Mouse (Mus musculus) midbrain, embryonic 15.5 days (tissue): ENCODE data around the gene Fndc3b. TPM values are rescaled to one million over a fixed set of nuclear protein-coding genes. Genes with fewer than 3 reads are reported as not detected.
A peak's percentile ranks its signal among the peaks of the same experiment; 100 is the strongest.

ENCODE experiments used
- ATAC-seq: fragments of 200-750 bp; cut with Nextera tagmentation; replicated peaks from 2 replicates; pipeline ENCODE4 v1.8.0; 2017; ENCODE audit warnings: moderate TSS enrichment
- H3K27ac ChIP-seq: fragments of 300-500 bp; sonication (generic); 2 replicates; pipeline ENCODE4 v1.5.1; 2015; ENCODE audit warnings: mild to moderate bottlenecking, inconsistent platforms
- H3K27me3 ChIP-seq: fragments of 300-500 bp; sonication (generic); replicated peaks from 2 replicates; pipeline ENCODE4 v1.6.1; 2015; ENCODE audit warnings: inconsistent platforms
- H3K36me3 ChIP-seq: fragments of 300-500 bp; sonication (generic); replicated peaks from 2 replicates; pipeline ENCODE4 v1.6.1; 2015; ENCODE audit warnings: inconsistent platforms
- H3K4me1 ChIP-seq: fragments of 300-500 bp; sonication (generic); 2 replicates; pipeline ENCODE4 v1.6.1; 2015; ENCODE audit warnings: inconsistent platforms
- H3K4me2 ChIP-seq: fragments of 300-500 bp; sonication (generic); 2 replicates; pipeline ENCODE4 v1.6.1; 2015; ENCODE audit warnings: inconsistent platforms, mild to moderate bottlenecking, moderate library complexity
- H3K4me3 ChIP-seq: fragments of 300-500 bp; sonication (generic); 2 replicates; pipeline ENCODE4 v1.5.1; 2015; ENCODE audit warnings: mild to moderate bottlenecking, inconsistent platforms
- H3K9ac ChIP-seq: fragments of 300-500 bp; sonication (generic); 2 replicates; pipeline ENCODE4 v1.6.1; 2015; ENCODE audit warnings: mild to moderate bottlenecking, inconsistent platforms
- H3K9me3 ChIP-seq: fragments of 300-500 bp; sonication (generic); 2 replicates; pipeline ENCODE4 v1.6.1; 2016; ENCODE audit warnings: inconsistent platforms
- WGBS: fragments of 180-500 bp; shearing (Covaris S2); methylation state at CpG from one replicate; pipeline ENCODE4 v1.1.7; 2015; ENCODE audit warnings: mixed read lengths; 5-methylcytosine and 5-hydroxymethylcytosine counted together
- microRNA-seq: library from miRNA; unstranded; fragments of <30 nt; microRNA quantifications from one replicate; pipeline ENCODE4, GENCODE M21; 2016
- polyA plus RNA-seq: library from polyadenylated mRNA; unstranded; fragments of >200 nt; fragmentation: Nextera tagmentation; extraction: Ambion mirVana; gene quantifications from 2 replicates; pipeline ENCODE4 v1.2.1, GENCODE M21; 2015

Fndc3b gene
- polyA plus RNA-seq, 1 experiment from 2014 or later: 9.7 TPM

GRCm38 (mm10) chr3:27371725-27372650 lies 339.1 kb downstream of the Fndc3b start:
- Histone ChIP-seq H3K27me3 (peaks cover 35% of the 10 kb centered on the region), H3K4me1 (peaks cover 23% of the 10 kb centered on the region), H3K4me3 (peak overlapping the region; percentile 48), H3K36me3 (no peaks in the 10 kb centered on the region), H3K4me2 (peak overlapping the region; percentile 99), H3K9ac (peak overlapping the region; percentile 31; the same call in 1 of the 2 replicates), H3K9me3 (no peaks in the 10 kb centered on the region), H3K27ac (no peak overlapping the region)
- under 1% methylated on average over 77 of the region's 77 CpGs for WGBS
- peak; percentile 80 for ATAC-seq

DNA sequence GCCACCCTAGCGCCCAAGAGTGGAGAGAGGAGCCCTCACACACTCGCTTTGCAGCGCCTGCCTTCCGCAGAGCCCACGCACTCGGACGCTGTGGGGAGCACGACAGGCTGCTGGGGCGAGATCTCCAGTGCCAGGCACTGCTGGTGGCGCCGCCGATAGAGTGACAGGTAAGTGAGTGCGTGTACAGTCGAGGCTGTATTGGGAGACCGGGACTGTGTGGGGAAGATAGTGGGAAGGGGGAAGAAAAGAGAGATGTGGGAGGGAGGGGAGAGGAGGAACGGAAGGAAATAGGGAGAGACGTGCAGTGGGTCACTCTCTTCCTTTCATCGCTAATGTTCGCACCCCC lies 339.9 kb downstream of the Fndc3b start, which contains the start of gene Ghsr:
Gene Ghsr, plus strand, starts transcription at position 76 of the 346 bp plus-strand sequence.
- H3K9me3 ChIP-seq: no peaks in the 10 kb centered on the region
- WGBS: 2% methylated on average over 19 of the region's 19 CpGs
- H3K9ac ChIP-seq: peak within 1 kb of the TSS; percentile 31
- no peaks in the 10 kb centered on the region for H3K36me3 ChIP-seq
- H3K4me3 ChIP-seq: peak within 1 kb of the TSS; percentile 48
- H3K27ac ChIP-seq: no peak within 1 kb of the TSS
- H3K27me3 ChIP-seq: peaks cover 35% of the 10 kb centered on the region
- peaks cover 23% of the 10 kb centered on the region for H3K4me1 ChIP-seq
- ATAC-seq: peak; percentile 79
- peak within 1 kb of the TSS; percentile 99 for H3K4me2 ChIP-seq

- WGBS: 2% methylated on average over 20 of the region's 20 CpGs
- ATAC-seq: no peak; the same call in 1 of the 2 replicates
These were observed 340.4 kb downstream of the Fndc3b start for GRCm38 (mm10) chr3:27370582-27371275.

GRCm38 (mm10) chr3:27370125-27370524 lies 341.0 kb downstream of the Fndc3b start:
- ATAC-seq: no peak
- Histone ChIP-seq H3K4me3 (no peak overlapping the region), H3K27me3 (peaks cover 35% of the 10 kb centered on the region)

More at GRCm38 (mm10) chr3:27370582-27371275, 340.4 kb downstream of the Fndc3b start:
- Histone ChIP-seq H3K4me1 (peaks cover 23% of the 10 kb centered on the region), H3K27ac (no peak overlapping the region), H3K27me3 (peaks cover 35% of the 10 kb centered on the region), H3K4me2 (peak overlapping the region; percentile 99), H3K4me3 (peak overlapping the region; percentile 48), H3K9me3 (no peaks in the 10 kb centered on the region), H3K36me3 (no peaks in the 10 kb centered on the region), H3K9ac (peak overlapping the region; percentile 31; the same call in 1 of the 2 replicates)

More at GRCm38 (mm10) chr3:27370125-27370524, 341.0 kb downstream of the Fndc3b start:
- WGBS: 6% methylated on average over 10 of the region's 10 CpGs
- no peaks in the 10 kb centered on the region for H3K36me3 ChIP-seq
- H3K27ac ChIP-seq: no peak overlapping the region
- no peaks in the 10 kb centered on the region for H3K9me3 ChIP-seq
- H3K9ac ChIP-seq: no peak overlapping the region
- peaks cover 23% of the 10 kb centered on the region for H3K4me1 ChIP-seq
- peak overlapping the region; percentile 99; the same call in 1 of the 2 replicates for H3K4me2 ChIP-seq

Small RNA genes within 50 kb of the gene (microRNA-seq; reads per million reads assigned to microRNA genes)
- gene Mir3092: not detected

Other genes starting within 250 kb of the Fndc3b start
- gene Tmem212, start 185.1 kb upstream of the Fndc3b start, polyA plus RNA-seq: 0.25 and 0.77 TPM in 2 replicates
- 3.8 and 4.0 TPM in 2 replicates for gene Pld1, start 227.4 kb upstream of the Fndc3b start, polyA plus RNA-seq